Mouse (Mus musculus): ENCODE measurements around the gene H2-Eb2.

H2-Eb2 gene

DNA sequence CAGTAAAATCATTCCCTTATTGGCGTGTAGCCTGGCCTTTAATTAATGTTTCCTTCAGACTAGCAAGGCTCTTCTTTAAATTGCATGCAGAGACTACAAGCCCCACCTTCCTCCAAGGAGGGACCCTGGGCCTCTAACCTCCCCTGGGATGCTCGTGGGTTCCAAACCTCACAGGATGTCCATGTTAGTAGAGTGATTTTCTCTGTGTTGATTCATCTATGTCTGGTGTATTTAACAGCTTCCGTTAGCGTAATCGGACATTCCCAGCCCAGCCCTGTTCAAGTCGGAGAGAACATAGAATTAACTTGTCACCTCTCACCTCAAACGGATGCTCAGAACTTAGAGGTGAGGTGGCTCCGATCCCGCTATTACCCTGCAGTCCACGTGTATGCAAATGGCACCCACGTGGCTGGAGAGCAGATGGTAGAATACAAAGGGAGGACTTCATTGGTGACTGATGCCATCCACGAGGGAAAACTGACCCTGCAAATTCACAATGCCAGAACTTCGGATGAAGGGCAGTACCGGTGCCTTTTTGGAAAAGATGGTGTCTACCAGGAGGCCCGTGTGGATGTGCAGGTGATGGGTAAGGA lies 37.6 kb downstream of the H2-Eb2 start:
- DNase-seq (ENCODE audit: low spot score), result no peak

DNA sequence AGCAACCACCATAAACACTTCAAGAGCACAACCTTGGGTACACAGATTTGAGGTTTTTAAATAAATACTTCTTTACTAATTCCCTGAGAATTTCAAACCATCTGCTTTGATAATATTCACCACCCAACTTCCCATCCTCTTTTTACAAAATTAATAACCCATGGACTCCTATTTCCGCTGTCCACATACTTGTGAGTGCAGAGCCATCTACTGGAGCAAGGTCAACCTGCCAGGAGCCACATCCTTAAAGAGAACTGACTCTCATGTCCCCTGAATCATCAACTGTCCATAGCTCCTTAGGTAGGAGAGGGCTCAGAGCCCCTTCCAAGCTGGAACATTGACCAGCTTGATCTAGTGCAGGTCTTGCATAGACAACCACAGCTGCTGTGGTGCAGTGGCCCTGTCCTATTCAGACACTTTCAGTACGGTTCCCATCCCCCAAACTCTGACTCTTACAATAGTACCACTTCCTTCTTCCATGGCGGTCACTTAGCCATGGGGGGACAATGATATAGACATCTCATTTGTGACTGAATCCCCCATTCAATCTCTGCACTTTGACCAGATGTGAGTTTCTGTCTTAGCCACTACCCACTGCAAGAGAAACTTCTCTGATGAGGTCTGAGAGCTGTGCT lies 38.3 kb downstream of the H2-Eb2 start:
- DNase-seq (ENCODE audit: low spot score), result no peak

DNA sequence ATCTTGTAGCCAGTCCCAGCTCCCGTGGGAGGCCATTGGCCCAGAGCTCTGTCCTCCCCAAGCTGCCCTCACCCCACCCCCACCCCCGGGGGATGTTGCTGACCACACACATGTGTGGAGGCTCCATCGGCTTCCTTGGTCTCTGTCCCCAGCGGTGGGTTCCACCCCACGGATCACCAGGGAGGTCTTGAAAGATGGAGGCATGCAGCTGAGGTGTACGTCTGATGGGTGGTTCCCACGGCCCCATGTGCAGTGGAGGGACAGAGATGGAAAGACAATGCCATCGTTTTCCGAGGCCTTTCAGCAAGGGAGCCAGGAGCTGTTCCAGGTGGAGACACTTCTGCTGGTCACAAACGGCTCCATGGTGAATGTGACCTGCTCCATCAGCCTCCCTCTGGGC lies 39.6 kb downstream of the H2-Eb2 start:
- DNase-seq (ENCODE audit: low spot score), result no peak

GRCm38 (mm10) chr17:34370563-34370962 lies 45.1 kb downstream of the H2-Eb2 start:
- no peak for DNase-seq (ENCODE audit: low spot score)

- no peak for DNase-seq (ENCODE audit: low spot score)
Measured at GRCm38 (mm10) chr17:34373055-34373709, 47.7 kb downstream of the H2-Eb2 start.

GRCm38 (mm10) chr17:34376847-34377246 lies 51.4 kb downstream of the H2-Eb2 start, which contains the start of gene Btnl1:
Gene Btnl1 (plus strand): TSS chr17:34377132.
- DNase-seq (ENCODE audit: low spot score), result no peak

DNA sequence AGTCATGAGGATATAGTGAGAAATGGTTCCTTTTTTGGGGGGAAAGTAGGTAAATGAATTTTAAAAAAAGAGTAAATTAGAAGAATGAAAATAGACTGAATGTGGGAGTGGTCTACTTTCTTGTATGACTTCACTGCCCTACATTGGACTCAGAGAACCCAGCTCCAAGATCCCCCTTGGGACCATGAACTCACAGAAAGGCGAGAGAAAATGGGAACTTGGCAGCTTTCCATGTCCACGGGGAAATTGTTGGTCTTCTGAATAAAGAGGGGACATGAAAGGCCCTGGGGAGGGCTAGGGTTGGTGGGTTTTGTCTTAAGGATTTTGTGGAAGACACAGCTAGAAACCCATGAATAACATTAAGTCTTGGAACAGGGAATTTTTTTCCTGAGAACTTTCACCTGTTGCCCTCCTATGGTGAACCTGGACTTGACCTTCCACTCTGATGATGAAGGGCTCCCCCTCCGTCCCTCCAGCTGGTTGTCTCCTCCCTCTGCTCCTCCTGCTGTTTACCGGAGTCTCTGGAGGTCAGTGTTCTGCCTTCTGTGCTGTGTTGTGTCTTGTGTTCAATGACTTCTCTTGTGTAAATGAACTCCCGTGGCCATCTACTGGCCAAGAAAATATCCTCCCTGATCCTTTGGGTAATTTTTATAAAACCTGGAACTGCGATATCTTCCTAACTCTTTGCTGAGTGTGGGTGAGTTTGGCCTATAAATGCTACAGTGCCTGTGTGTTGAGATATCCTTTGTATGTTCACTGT lies 52.2 kb downstream of the H2-Eb2 start:
- DNase-seq (ENCODE audit: low spot score), result no peak

DNA sequence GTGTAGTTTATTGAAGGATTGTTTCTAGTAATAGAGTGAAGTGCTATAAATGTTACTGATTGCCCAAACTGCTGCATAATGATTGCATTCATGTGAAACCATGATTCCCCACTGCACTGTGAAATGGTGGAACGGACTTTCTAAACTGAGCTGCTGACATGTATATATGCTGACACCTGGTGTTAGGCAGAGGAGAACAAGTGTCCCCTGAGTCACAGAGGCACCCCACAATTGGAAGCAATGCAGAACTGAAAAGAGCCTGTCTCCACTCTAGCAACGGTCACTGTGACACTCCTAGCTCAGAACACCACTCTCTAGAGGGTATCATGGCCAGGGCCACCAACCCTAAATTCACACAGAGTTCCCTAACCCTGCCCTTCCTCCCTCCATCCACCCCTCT lies 53.3 kb downstream of the H2-Eb2 start:
- no peak for DNase-seq (ENCODE audit: low spot score)

DNA sequence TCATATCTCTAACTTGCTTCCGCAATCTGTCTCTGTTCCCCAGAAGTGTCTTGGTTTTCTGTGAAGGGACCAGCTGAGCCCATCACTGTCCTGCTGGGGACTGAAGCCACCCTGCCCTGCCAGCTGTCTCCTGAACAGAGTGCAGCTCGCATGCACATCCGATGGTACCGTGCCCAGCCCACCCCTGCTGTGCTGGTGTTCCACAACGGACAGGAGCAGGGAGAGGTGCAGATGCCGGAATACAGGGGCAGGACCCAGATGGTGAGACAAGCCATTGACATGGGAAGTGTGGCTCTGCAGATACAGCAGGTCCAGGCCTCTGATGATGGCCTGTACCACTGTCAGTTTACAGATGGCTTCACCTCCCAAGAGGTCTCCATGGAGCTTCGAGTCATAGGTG lies 54.0 kb downstream of the H2-Eb2 start:
- DNase-seq (ENCODE audit: low spot score), result no peak

DNA sequence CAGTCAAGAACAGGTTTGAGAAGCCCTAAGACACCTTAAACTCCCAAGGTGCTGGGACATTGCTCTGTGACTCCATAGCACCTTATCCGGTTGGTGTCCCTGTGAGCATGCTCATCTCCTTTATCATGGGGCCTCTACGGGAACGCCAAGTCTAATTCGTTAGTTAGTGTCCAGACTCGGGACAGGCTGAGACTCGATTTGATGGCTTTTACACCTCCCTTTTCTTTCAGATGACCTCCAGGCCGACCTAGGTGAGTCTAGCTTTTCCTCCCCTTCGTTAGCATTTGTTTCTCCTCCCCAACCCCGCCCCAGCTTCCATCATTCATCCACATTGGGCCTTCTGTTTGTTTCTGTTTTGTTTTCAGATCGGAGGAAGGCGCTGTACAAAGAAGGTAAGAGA lies 56.4 kb downstream of the H2-Eb2 start:
- no peak for DNase-seq (ENCODE audit: low spot score)

GRCm38 (mm10) chr17:34383212-34383611 lies 57.7 kb downstream of the H2-Eb2 start:
- DNase-seq (ENCODE audit: low spot score), result no peak

- DNase-seq (ENCODE audit: low spot score), result no peak
Measured at GRCm38 (mm10) chr17:34384699-34385098, 59.2 kb downstream of the H2-Eb2 start.

DNA sequence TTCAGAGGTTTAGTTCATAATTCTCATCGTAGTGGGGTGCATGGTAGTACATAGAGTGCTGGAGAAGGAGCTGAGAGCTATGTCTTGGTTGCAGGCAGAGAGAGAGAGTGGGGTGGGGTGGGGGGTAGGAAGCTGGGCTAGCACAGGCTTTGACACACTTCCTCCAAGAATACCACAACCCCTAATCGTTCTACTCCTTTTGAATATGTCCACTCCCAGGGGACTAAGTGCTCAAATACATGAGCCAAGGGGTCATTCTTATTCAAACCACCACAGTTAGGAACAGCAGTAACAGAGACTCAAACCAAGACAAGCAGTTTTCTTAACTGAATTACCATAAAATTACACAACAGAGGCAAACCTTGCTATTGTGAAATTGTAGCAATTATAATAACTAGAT lies 61.2 kb downstream of the H2-Eb2 start:
- no peak for DNase-seq (ENCODE audit: low spot score)

DNA sequence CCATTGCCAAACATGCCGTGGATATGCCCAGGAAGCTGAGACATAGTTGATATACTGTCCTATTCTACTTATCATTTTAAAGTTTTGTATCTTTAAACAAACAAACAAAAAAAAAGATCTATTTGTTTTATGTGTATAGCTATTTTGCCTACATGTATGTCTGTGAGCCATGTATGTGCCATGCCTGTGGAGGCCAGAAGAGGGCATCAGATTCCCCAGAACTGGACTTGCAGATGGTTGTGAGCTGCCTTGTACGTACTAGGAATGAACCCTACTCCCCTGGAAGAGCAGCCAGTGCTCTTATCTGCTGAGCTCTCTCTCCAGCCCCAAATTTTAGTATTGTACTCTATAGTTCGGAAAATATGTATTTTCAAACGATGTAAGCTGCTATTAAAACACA lies 63.0 kb downstream of the H2-Eb2 start:
- peak; percentile 43 for DNase-seq (ENCODE audit: low spot score)

Measured in retina, embryonic 14.5 days (tissue).